Mouse (Mus musculus) forebrain, embryonic 15.5 days (tissue): Measurements from ENCODE around the gene 5330417C22Rik. TPM values are rescaled to one million over a fixed set of nuclear protein-coding genes. Genes with fewer than 3 reads are reported as not detected.

Experiments used
- ATAC-seq: fragments of 200-750 bp; cut with Nextera tagmentation; replicated peaks from 2 replicates; pipeline ENCODE4 v1.8.0; 2017; ENCODE audit warnings: mild to moderate bottlenecking, moderate TSS enrichment, moderate library complexity
- H3K27ac ChIP-seq: fragments of 300-500 bp; sonication (generic); replicated peaks from 2 replicates; pipeline ENCODE4 v1.5.1; 2015; ENCODE audit warnings: mild to moderate bottlenecking, inconsistent platforms
- H3K27me3 ChIP-seq: fragments of 300-500 bp; sonication (generic); 2 replicates; pipeline ENCODE4 v1.6.1; 2015; ENCODE audit warnings: inconsistent platforms
- H3K36me3 ChIP-seq: fragments of 300-500 bp; sonication (generic); 2 replicates; pipeline ENCODE4 v1.6.1; 2015; ENCODE audit warnings: mild to moderate bottlenecking, inconsistent platforms
- H3K4me1 ChIP-seq: fragments of 300-500 bp; sonication (generic); 2 replicates; pipeline ENCODE4 v1.6.1; 2015; ENCODE audit warnings: inconsistent platforms
- H3K4me2 ChIP-seq: fragments of 300-500 bp; sonication (generic); replicated peaks from 2 replicates; pipeline ENCODE4 v1.6.1; 2015; ENCODE audit warnings: mild to moderate bottlenecking, inconsistent platforms
- H3K4me3 ChIP-seq: fragments of 300-500 bp; sonication (generic); 2 replicates; pipeline ENCODE4 v1.5.1; 2015; ENCODE audit warnings: mild to moderate bottlenecking, inconsistent platforms
- H3K9ac ChIP-seq: fragments of 300-500 bp; sonication (generic); replicated peaks from 2 replicates; pipeline ENCODE4 v1.6.1; 2015; ENCODE audit warnings: mild to moderate bottlenecking, inconsistent platforms
- H3K9me3 ChIP-seq: fragments of 300-500 bp; sonication (generic); 2 replicates; pipeline ENCODE4 v1.6.1; 2016; ENCODE audit warnings: inconsistent platforms
- WGBS: fragments of 180-500 bp; shearing (Covaris S2); methylation state at CpG from one replicate; pipeline ENCODE4 v1.1.7; 2015; ENCODE audit warnings: mixed read lengths; 5-methylcytosine and 5-hydroxymethylcytosine counted together
- polyA plus RNA-seq: library from polyadenylated mRNA; unstranded; fragments of >200 nt; fragmentation: Nextera tagmentation; extraction: Ambion mirVana; gene quantifications from 2 replicates; pipeline ENCODE4 v1.2.1, GENCODE M21; 2015

The 5330417C22Rik gene
- polyA plus RNA-seq, 1 experiment from 2014 or later: 12.9 TPM

GRCm38 (mm10) chr3:108444698-108445365 is 91.5 kb downstream of the 5330417C22Rik start, which contains the start of gene Sars:
Sars (minus strand) TSS chr3:108445209.
- WGBS: under 1% methylated on average over 41 of the region's 41 CpGs
- Histone ChIP-seq H3K4me3 (peak within 1 kb of the TSS; percentile 80), H3K27ac (peak within 1 kb of the TSS; percentile 91), H3K36me3 (no peaks in the 10 kb centered on the region), H3K4me1 (peaks cover 44% of the 10 kb centered on the region), H3K9me3 (no peaks in the 10 kb centered on the region), H3K4me2 (peak within 1 kb of the TSS; percentile 77), H3K9ac (peak within 1 kb of the TSS; percentile 79), H3K27me3 (no peaks in the 10 kb centered on the region)
- ATAC-seq: peak; percentile 97

DNA sequence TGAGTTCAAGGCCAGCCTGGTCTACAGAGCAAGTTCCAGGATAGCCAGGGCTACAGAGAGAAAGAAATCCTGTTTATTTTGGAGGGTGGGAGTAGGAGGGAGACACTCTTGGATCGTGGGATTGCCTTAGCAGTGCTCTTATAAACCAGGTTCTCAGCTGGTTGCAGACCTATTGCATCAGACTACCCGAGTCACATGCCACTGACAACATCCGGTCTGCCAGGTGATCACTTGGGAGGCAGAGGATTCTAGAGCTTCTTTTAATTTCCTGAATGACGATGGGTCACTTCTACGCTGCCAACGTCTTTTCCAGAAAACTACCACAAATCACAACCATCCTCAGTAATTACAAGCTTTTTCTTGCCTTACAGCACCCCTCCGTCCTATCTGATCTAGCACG is 92.3 kb downstream of the 5330417C22Rik start:
- Histone ChIP-seq H3K4me1 (peaks cover 44% of the 10 kb centered on the region), H3K4me3 (peak overlapping the region; percentile 80), H3K27me3 (no peaks in the 10 kb centered on the region), H3K36me3 (no peaks in the 10 kb centered on the region), H3K27ac (peak overlapping the region; percentile 91), H3K4me2 (peak overlapping the region; percentile 77), H3K9ac (peak overlapping the region; percentile 79), H3K9me3 (no peaks in the 10 kb centered on the region)
- ATAC-seq: no peak
- 21% methylated on average over 8 of the region's 8 CpGs for WGBS

- WGBS: 66% methylated on average over 7 of the region's 7 CpGs
- Histone ChIP-seq H3K9me3 (no peaks in the 10 kb centered on the region), H3K27ac (no peak overlapping the region), H3K4me1 (peaks cover 45% of the 10 kb centered on the region), H3K4me2 (no peak overlapping the region), H3K27me3 (no peaks in the 10 kb centered on the region), H3K36me3 (peaks cover 26% of the 10 kb centered on the region), H3K9ac (no peak overlapping the region), H3K4me3 (no peak overlapping the region)
- ATAC-seq: no peak
These were observed 100.0 kb downstream of the 5330417C22Rik start for GRCm38 (mm10) chr3:108436380-108436714.

DNA sequence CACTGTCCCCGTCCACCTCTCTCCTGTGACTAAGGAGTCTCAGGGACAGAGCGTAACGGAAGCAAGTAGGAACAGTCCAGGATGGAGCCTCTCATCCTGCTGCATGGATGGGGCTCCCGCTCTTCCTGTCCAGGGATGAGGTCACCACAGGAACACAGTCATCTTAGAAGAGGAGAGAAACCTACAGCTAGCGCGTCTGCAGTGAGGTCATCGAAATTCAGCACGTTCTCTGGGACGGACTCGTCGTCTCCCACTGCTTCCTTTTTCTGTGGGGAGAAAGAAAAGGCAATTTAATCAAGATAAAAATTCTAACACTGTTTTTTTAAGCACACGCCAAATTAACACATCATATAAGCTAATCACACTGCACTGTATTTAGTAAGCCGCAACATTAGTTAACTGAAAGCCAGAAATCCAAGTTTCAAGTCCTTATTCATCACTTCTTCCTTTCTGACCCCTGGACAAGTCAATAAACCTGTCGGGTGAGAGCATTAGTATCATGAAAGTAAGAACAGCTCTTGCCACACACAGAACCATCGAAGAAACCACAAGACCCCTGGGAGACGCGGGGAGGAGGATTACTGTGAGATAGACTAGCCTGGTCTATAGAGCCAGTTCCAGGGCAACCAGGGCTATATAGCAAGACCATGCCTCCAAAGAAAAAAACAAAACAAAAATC is 100.5 kb downstream of the 5330417C22Rik start:
- Histone ChIP-seq H3K27ac (no peak overlapping the region), H3K4me2 (no peak overlapping the region), H3K27me3 (no peaks in the 10 kb centered on the region), H3K4me3 (no peak overlapping the region), H3K36me3 (peaks cover 31% of the 10 kb centered on the region), H3K4me1 (peaks cover 40% of the 10 kb centered on the region), H3K9ac (0 out of 2 replicates have a peak overlapping the region, but pooled peaks have one; percentile 25), H3K9me3 (no peaks in the 10 kb centered on the region)
- ATAC-seq: no peak
- 77% methylated on average over 17 of the region's 17 CpGs for WGBS

GRCm38 (mm10) chr3:108433881-108434495 is 102.3 kb downstream of the 5330417C22Rik start:
- Histone ChIP-seq H3K4me3 (no peak overlapping the region), H3K9me3 (no peaks in the 10 kb centered on the region), H3K4me1 (peaks cover 36% of the 10 kb centered on the region), H3K36me3 (peaks cover 45% of the 10 kb centered on the region), H3K4me2 (peak overlapping the region; percentile 19), H3K9ac (peak overlapping the region; percentile 30; the same call in 1 of the 2 replicates), H3K27me3 (no peaks in the 10 kb centered on the region), H3K27ac (peak overlapping the region; percentile 90)
- ATAC-seq: peak; percentile 70
- WGBS: 7% methylated on average over 19 of the region's 19 CpGs

DNA sequence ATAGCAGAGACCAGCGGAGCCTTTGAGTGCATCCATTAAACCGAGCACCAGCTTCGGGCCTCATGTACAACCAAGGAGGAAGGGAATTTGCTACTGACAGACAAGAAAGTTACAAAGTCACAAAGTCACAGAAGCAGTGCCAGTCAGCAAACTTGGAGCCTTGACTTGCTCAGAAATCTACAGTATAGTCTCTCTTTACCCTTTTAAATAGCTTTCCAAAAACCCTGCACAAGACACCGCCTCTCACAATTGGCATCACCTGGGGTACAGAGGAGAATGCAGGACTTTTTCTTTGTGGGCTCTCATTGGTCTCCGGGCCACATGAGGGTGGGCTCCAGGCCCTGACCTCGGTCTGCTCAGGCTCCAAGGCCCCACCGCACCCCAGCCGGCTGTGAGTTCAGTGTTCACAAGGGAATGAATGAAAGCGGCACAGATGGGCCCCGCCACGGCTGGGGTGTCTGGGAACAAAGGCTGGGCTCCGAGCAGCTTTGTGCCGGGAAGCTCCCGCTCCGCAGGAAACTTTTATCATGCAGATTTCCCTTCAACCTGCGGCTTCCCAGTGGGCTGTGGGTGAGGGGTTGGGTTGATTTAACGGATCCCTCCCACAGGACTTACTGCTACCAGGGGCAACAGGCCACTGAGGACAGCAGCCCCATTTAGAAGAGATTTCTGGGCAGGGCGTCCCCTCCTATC is 103.0 kb downstream of the 5330417C22Rik start:
- Histone ChIP-seq H3K27ac (peak overlapping the region; percentile 90), H3K4me2 (peak overlapping the region; percentile 19), H3K27me3 (no peaks in the 10 kb centered on the region), H3K4me1 (peaks cover 36% of the 10 kb centered on the region), H3K9me3 (no peaks in the 10 kb centered on the region), H3K4me3 (no peak overlapping the region), H3K9ac (peak overlapping the region; percentile 30), H3K36me3 (peaks cover 52% of the 10 kb centered on the region)
- peak; percentile 83 for ATAC-seq
- 7% methylated on average over 18 of the region's 18 CpGs for WGBS

DNA sequence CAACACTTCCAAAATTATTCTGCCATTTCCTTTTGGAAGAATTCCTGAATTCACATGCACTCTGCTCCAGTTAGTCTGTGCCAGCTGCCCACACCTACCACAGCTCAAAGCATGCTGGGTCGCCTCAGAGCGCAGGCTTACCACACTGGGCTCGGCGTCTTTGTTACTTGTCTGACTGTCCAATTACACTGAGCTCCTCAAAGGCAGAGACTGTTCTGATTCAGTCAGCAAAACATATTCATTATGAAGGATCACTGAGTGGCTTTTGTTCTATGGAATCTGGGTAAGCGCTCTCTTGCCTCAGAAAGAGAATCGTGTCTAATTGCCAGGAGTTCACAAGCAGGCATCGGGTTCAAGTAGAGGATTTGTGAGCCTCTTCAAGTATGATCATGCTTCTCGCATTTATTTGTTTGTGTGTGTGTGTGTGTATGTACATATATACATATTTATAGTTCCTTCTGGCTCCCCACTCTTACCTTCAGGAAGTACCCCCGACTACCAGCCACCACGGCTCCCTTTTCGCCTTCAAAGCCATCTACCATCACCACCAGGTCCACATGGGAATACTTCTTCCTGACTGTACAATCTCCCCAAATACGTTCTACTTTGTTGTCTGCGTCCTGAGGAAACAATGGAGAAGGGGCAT is 103.7 kb downstream of the 5330417C22Rik start:
- peak; percentile 79 for ATAC-seq
- Histone ChIP-seq H3K4me1 (peaks cover 36% of the 10 kb centered on the region), H3K36me3 (peaks cover 59% of the 10 kb centered on the region), H3K4me2 (0 out of 2 replicates have a peak overlapping the region, but pooled peaks have one; percentile 19), H3K4me3 (no peak overlapping the region), H3K9me3 (no peaks in the 10 kb centered on the region), H3K27ac (peak overlapping the region; percentile 90), H3K27me3 (no peaks in the 10 kb centered on the region), H3K9ac (peak overlapping the region; percentile 30)
- 6% methylated on average over 13 of the region's 13 CpGs for WGBS

- 0 out of 2 replicates have a peak, but pooled peaks have one; percentile 3 for ATAC-seq
- H3K4me1 ChIP-seq: peaks cover 32% of the 10 kb centered on the region
- H3K4me2 ChIP-seq: no peak overlapping the region
- no peaks in the 10 kb centered on the region for H3K27me3 ChIP-seq
- 70% methylated on average over 6 of the region's 6 CpGs for WGBS
- peak overlapping the region; percentile 80 for H3K27ac ChIP-seq
- H3K4me3 ChIP-seq: no peak overlapping the region
- H3K9ac ChIP-seq: no peak overlapping the region; the same call in 1 of the 2 replicates
- no peaks in the 10 kb centered on the region for H3K9me3 ChIP-seq
- H3K36me3 ChIP-seq: peaks cover 48% of the 10 kb centered on the region
These were observed 110.7 kb downstream of the 5330417C22Rik start for GRCm38 (mm10) chr3:108425624-108426018.

GRCm38 (mm10) chr3:108424944-108425623 is 111.3 kb downstream of the 5330417C22Rik start:
- Histone ChIP-seq H3K36me3 (peaks cover 46% of the 10 kb centered on the region), H3K9ac (no peak overlapping the region; the same call in 1 of the 2 replicates), H3K4me3 (no peak overlapping the region), H3K9me3 (no peaks in the 10 kb centered on the region), H3K4me2 (no peak overlapping the region), H3K27me3 (no peaks in the 10 kb centered on the region), H3K27ac (peak overlapping the region; percentile 80), H3K4me1 (peaks cover 32% of the 10 kb centered on the region)
- ATAC-seq: no peak
- WGBS: 49% methylated on average over 7 of the region's 7 CpGs

GRCm38 (mm10) chr3:108423844-108424801 is 112.2 kb downstream of the 5330417C22Rik start:
- H3K27ac ChIP-seq: peak overlapping the region; percentile 80
- 17% methylated on average over 11 of the region's 11 CpGs for WGBS
- H3K9me3 ChIP-seq: no peaks in the 10 kb centered on the region
- peak; percentile 83 for ATAC-seq
- peaks cover 37% of the 10 kb centered on the region for H3K36me3 ChIP-seq
- peak overlapping the region; percentile 48 for H3K4me2 ChIP-seq
- no peaks in the 10 kb centered on the region for H3K27me3 ChIP-seq
- peak overlapping the region; percentile 41 for H3K9ac ChIP-seq
- peak overlapping the region; percentile 31 for H3K4me3 ChIP-seq
- H3K4me1 ChIP-seq: peaks cover 32% of the 10 kb centered on the region
